Mouse (Mus musculus) midbrain, postnatal 0 days (tissue): ENCODE results near the gene Krtap15. TPM values are rescaled to one million over a fixed set of nuclear protein-coding genes. Genes with fewer than 3 reads are reported as not detected.

Source experiments
- ATAC-seq: fragments of 200-750 bp; cut with Nextera tagmentation; 2 replicates; pipeline ENCODE4 v1.8.0; 2017; ENCODE audit warnings: moderate number of reproducible peaks, mild to moderate bottlenecking, moderate TSS enrichment, moderate library complexity; ENCODE audit not compliant: low FRiP score
- DNase-seq: peaks from one replicate; pipeline ENCODE4 v3.0.0-alpha.2; 2015; ENCODE audit warnings: low spot score
- H3K27ac ChIP-seq: fragments of 300-500 bp; sonication (generic); 2 replicates; pipeline ENCODE4 v1.5.1; 2014; ENCODE audit warnings: low read depth, mild to moderate bottlenecking, low read length, mixed read lengths
- H3K27me3 ChIP-seq: fragments of 300-500 bp; sonication (generic); 2 replicates; pipeline ENCODE4 v1.6.1; 2014; ENCODE audit warnings: low read length, control low read depth, mixed read lengths; ENCODE audit not compliant: insufficient read depth
- H3K36me3 ChIP-seq: fragments of 300-500 bp; sonication (generic); 2 replicates; pipeline ENCODE4 v1.6.1; 2014; ENCODE audit warnings: low read length, control low read depth, mixed read lengths; ENCODE audit not compliant: insufficient read depth
- H3K4me1 ChIP-seq: fragments of 300-500 bp; sonication (generic); 2 replicates; pipeline ENCODE4 v1.6.1; 2014; ENCODE audit warnings: mild to moderate bottlenecking, control low read depth, antibody characterized with exemption, low read length, mixed read lengths; ENCODE audit not compliant: insufficient read depth
- H3K4me2 ChIP-seq: fragments of 300-500 bp; sonication (generic); 2 replicates; pipeline ENCODE4 v1.6.1; 2014; ENCODE audit warnings: low read depth, mild to moderate bottlenecking, low read length, mixed read lengths; ENCODE audit not compliant: poor library complexity, severe bottlenecking
- H3K4me3 ChIP-seq: fragments of 300-500 bp; sonication (generic); 2 replicates; pipeline ENCODE4 v1.5.1; 2014; ENCODE audit warnings: low read depth, mild to moderate bottlenecking, low read length, moderate library complexity
- H3K9ac ChIP-seq: fragments of 300-500 bp; sonication (generic); replicated peaks from 2 replicates; pipeline ENCODE4 v1.6.1; 2014; ENCODE audit warnings: mild to moderate bottlenecking, low read length, moderate library complexity, mixed read lengths; ENCODE audit not compliant: poor library complexity, severe bottlenecking
- H3K9me3 ChIP-seq: fragments of 300-500 bp; sonication (generic); 2 replicates; pipeline ENCODE4 v1.6.1; 2016; ENCODE audit warnings: low read length, control low read depth
- CTCF ChIP-seq: IDR thresholded peaks from 2 replicates; pipeline ENCODE4 v1.5.1; 2016; ENCODE audit warnings: antibody characterized with exemption, mild to moderate bottlenecking
- WGBS: fragments of 180-500 bp; shearing (Covaris S2); extraction: QIAGEN DNeasy Blood & Tissue Kit; methylation state at CpG from one replicate; pipeline ENCODE4 v1.1.7; 2014; 5-methylcytosine and 5-hydroxymethylcytosine counted together
- polyA plus RNA-seq: library from polyadenylated mRNA; unstranded; fragments of >200 nt; fragmentation: Nextera tagmentation; extraction: Ambion mirVana; gene quantifications from 2 replicates; pipeline ENCODE4 v1.2.1, GENCODE M21; 2015
- total RNA-seq: library from RNA; depleted of rRNA; stranded (reverse); fragments of >200 nt; gene quantifications from 2 replicates; pipeline ENCODE4 v1.2.3, GENCODE M21; 2014

The Krtap15 gene
- total and polyA plus RNA-seq, 2 experiments from 2014 or later: not detected

GRCm38 (mm10) chr16:88826095-88826652 lies 6.2 kb downstream of the Krtap15 start, which contains the start of gene Krtap14:
TSS of gene Krtap14 (minus strand) at chr16:88826145.
- WGBS: 88% methylated on average over 9 of the region's 9 CpGs
- TF ChIP-seq CTCF: no peak
- peak; percentile 31 for DNase-seq

DNA sequence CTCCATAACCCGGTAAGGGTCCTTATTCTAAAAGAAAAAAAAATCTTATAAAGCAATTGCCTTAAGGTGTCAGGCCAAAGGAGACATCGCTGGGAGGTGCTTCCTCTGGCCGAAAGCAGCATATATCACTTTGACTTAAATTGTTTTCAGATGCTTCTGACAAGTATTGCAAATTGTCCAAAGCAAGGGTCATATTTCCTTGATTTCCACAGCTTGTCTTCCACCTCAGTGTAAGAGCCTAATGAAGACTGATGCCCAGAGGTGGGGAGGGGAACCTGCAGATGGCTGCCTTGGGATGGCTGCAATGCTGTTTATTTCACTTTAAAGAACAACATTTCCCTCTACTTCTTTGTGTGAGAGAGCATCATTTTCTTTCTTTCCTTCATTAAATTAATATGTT lies 7.0 kb downstream of the Krtap15 start:
- Histone ChIP-seq H3K9me3 (no peaks in the 10 kb centered on the region), H3K4me2 (no peak overlapping the region), H3K4me3 (no peak overlapping the region), H3K27me3 (no peaks in the 10 kb centered on the region), H3K9ac (no peak overlapping the region), H3K27ac (no peak overlapping the region), H3K4me1 (no peaks in the 10 kb centered on the region), H3K36me3 (no peaks in the 10 kb centered on the region)
- 85% methylated on average over 3 of the region's 3 CpGs for WGBS
- no peak for DNase-seq
- TF ChIP-seq CTCF: no peak
- no peak for ATAC-seq

More at GRCm38 (mm10) chr16:88826095-88826652, 6.2 kb downstream of the Krtap15 start, which contains the start of gene Krtap14:
- no peaks in the 10 kb centered on the region for H3K27me3 ChIP-seq
- H3K9ac ChIP-seq: no peak within 1 kb of the TSS
- H3K4me3 ChIP-seq: no peak within 1 kb of the TSS
- no peaks in the 10 kb centered on the region for H3K4me1 ChIP-seq
- H3K4me2 ChIP-seq: no peak within 1 kb of the TSS
- no peak within 1 kb of the TSS for H3K27ac ChIP-seq
- ATAC-seq: no peak
- H3K9me3 ChIP-seq: no peaks in the 10 kb centered on the region
- no peaks in the 10 kb centered on the region for H3K36me3 ChIP-seq

GRCm38 (mm10) chr16:88847363-88847762 lies 27.3 kb downstream of the Krtap15 start:
- no peaks in the 10 kb centered on the region for H3K27me3 ChIP-seq
- TF ChIP-seq CTCF: no peak
- no peaks in the 10 kb centered on the region for H3K36me3 ChIP-seq
- WGBS: 97% methylated on average over 1 of the region's 1 CpGs
- no peak overlapping the region for H3K9ac ChIP-seq
- no peak for ATAC-seq
- no peak overlapping the region for H3K4me2 ChIP-seq
- H3K4me3 ChIP-seq: no peak overlapping the region
- no peak overlapping the region for H3K27ac ChIP-seq
- DNase-seq: no peak
- H3K4me1 ChIP-seq: no peaks in the 10 kb centered on the region
- H3K9me3 ChIP-seq: no peaks in the 10 kb centered on the region

DNA sequence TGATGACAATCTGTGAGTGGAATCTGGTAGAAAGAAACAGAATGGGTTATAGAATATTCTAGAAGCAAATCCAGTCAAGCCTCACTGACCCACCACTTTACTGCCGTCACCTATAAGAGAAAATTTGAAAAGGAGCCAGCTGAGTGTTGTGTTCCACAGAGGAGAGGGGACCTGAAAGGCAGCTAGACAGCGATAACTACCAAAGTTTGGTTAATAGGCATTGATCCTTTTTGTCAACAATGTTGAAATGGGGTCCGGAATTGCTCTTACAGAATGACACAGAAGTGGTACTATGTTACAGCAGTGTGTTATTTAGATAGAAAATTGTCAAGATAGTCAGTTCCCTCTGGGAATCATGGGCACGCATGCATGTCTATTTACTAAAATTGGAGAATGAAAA lies 28.5 kb downstream of the Krtap15 start:
- no peak for DNase-seq
- no peak for TF ChIP-seq CTCF
- Histone ChIP-seq H3K4me2 (no peak overlapping the region), H3K9me3 (no peaks in the 10 kb centered on the region), H3K27me3 (no peaks in the 10 kb centered on the region), H3K27ac (no peak overlapping the region), H3K9ac (no peak overlapping the region), H3K4me1 (no peaks in the 10 kb centered on the region), H3K4me3 (no peak overlapping the region), H3K36me3 (no peaks in the 10 kb centered on the region)
- no peak for ATAC-seq
- 84% methylated on average over 4 of the region's 4 CpGs for whole genome bisulfite sequencing

GRCm38 (mm10) chr16:88851450-88851849 lies 31.4 kb downstream of the Krtap15 start:
- no peaks in the 10 kb centered on the region for H3K4me1 ChIP-seq
- no peaks in the 10 kb centered on the region for H3K9me3 ChIP-seq
- no peak overlapping the region for H3K27ac ChIP-seq
- ATAC-seq (no peak), DNase-seq (peak; percentile 9)
- H3K36me3 ChIP-seq: no peaks in the 10 kb centered on the region
- TF ChIP-seq CTCF: peak; percentile 68
- no peak overlapping the region for H3K4me3 ChIP-seq
- H3K27me3 ChIP-seq: no peaks in the 10 kb centered on the region
- WGBS: 14% methylated on average over 5 of the region's 5 CpGs
- H3K4me2 ChIP-seq: no peak overlapping the region
- H3K9ac ChIP-seq: no peak overlapping the region

- ATAC-seq: no peak
These were observed 44.9 kb downstream of the Krtap15 start for GRCm38 (mm10) chr16:88864887-88865407.

More at GRCm38 (mm10) chr16:88864887-88865407, 44.9 kb downstream of the Krtap15 start:
- no peaks in the 10 kb centered on the region for H3K36me3 ChIP-seq
- TF ChIP-seq CTCF: no peak
- no peak overlapping the region for H3K4me2 ChIP-seq
- H3K27me3 ChIP-seq: no peaks in the 10 kb centered on the region
- no peaks in the 10 kb centered on the region for H3K4me1 ChIP-seq
- no peak overlapping the region for H3K27ac ChIP-seq
- H3K4me3 ChIP-seq: no peak overlapping the region
- no peak overlapping the region for H3K9ac ChIP-seq
- H3K9me3 ChIP-seq: no peaks in the 10 kb centered on the region
- WGBS: 92% methylated on average over 4 of the region's 4 CpGs
- no peak for DNase-seq
